Mouse (Mus musculus) layer of hippocampus, postnatal 25 days (tissue): ENCODE data around the gene Ttc12. TPM values are rescaled to one million over a fixed set of nuclear protein-coding genes. Genes with fewer than 3 reads are reported as not detected.

Experiments used
- DNase-seq, 2 experiments: peaks; one replicate each; pipeline ENCODE4 v3.0.0; 2022; ENCODE audit warnings: mixed read lengths in 2 of 2, low spot score in 1 of 2; ENCODE audit errors: extremely low spot score in 1 of 2
- total RNA-seq, 2 experiments: library from RNA; stranded (reverse); gene quantifications; 2 replicates each; pipeline ENCODE4 v1.2.3; 2021

Gene Ttc12
- total RNA-seq, 2 experiments from 2014 or later, result 1.4 to 1.8 TPM

DNA sequence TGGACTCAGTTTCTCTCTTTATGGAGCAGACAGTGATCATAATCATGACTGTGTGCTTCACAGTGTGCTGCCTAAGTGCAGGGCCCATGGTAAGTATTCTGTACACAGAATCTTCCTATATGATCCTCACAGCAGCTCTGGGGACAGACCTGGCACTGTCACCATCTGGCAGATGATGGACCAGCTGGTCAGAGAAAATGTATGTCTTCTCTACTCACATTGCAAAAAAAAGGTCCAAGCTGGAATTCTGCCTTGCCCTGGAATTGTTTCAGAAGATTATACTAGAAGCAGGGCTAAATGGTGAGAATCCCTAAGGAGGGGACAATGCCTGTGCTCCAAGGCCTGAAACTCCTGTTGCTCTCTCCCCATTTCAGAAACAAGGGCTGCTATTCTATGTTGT is 90.0 kb downstream of the Ttc12 start:
- DNase-seq, result no peak

DNA sequence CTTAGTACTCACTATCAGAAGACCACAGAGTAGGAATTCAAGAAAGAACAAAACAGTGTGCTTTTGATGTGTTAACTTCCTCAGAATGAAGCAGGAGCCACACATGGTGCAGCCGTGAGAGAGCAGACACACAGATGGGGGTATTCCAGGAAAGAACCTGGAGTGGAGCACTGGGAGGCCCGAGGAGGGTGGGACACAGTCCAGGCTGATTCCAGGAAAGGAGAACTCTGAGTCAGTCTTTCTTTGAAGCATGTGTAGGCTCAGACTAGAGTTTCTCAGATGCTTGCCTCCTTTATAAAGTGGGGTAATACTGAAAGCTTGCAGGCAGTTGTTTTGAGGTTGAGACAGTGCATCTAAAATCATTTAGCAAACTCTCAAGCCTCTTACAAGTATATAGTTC is 93.8 kb downstream of the Ttc12 start:
- no peak for DNase-seq

Other genes starting within 250 kb of the Ttc12 start
- gene Gm4894, start 235.7 kb downstream of the Ttc12 start, total RNA-seq, result not detected
- 1 to 10 TPM; 3.7 TPM for gene Drd2, start 145.6 kb downstream of the Ttc12 start, total RNA-seq
- not detected for gene Ankk1, start 59.2 kb downstream of the Ttc12 start, total RNA-seq